Mouse (Mus musculus) liver, embryonic 14.5 days (tissue): Measurements from ENCODE around the gene Arrdc5. TPM values are rescaled to one million over a fixed set of nuclear protein-coding genes. Genes with fewer than 3 reads are reported as not detected.

Source experiments
- ATAC-seq: fragments of 200-750 bp; cut with Nextera tagmentation; 2 replicates; pipeline ENCODE4 v1.8.0; 2017; ENCODE audit warnings: moderate number of reproducible peaks, mild to moderate bottlenecking, moderate library complexity; ENCODE audit not compliant: insufficient read depth
- DNase-seq, 3 experiments: peaks; one replicate each; pipeline ENCODE4 v3.0.0-alpha.2; 2012 to 2013; ENCODE audit warnings: low read depth in 3 of 3, low spot score in 3 of 3
- H3K27ac ChIP-seq: fragments of 300-500 bp; sonication (generic); 2 replicates; pipeline ENCODE4 v1.5.1; 2014; ENCODE audit warnings: moderate library complexity, mild to moderate bottlenecking, control low read depth, inconsistent platforms
- H3K27me3 ChIP-seq: fragments of 300-500 bp; sonication (generic); 2 replicates; pipeline ENCODE4 v1.6.1; 2014; ENCODE audit warnings: mild to moderate bottlenecking, low read length, moderate library complexity; ENCODE audit not compliant: control insufficient read depth, insufficient read depth
- H3K36me3 ChIP-seq: fragments of 300-500 bp; sonication (generic); replicated peaks from 2 replicates; pipeline ENCODE4 v1.6.1; 2014; ENCODE audit warnings: low read depth; ENCODE audit not compliant: control insufficient read depth, insufficient read depth
- H3K4me1 ChIP-seq, 2 experiments: fragments of 200-500 bp in 1 of 2; fragments of 300-500 bp in 1 of 2; sonication (generic) in 1 of 2; replicated peaks; 2 replicates each; pipeline ENCODE4 v1.6.1; 2012 to 2014; ENCODE audit warnings: antibody characterized with exemption in 1 of 2, inconsistent platforms in 1 of 2, low read length in 1 of 2; ENCODE audit not compliant: control insufficient read depth in 2 of 2, insufficient read depth in 2 of 2
- H3K4me2 ChIP-seq: fragments of 300-500 bp; sonication (generic); 2 replicates; pipeline ENCODE4 v1.6.1; 2014; ENCODE audit warnings: low read depth, mild to moderate bottlenecking, control low read depth, moderate library complexity
- H3K4me3 ChIP-seq, 2 experiments: fragments of 200-500 bp in 1 of 2; fragments of 300-500 bp in 1 of 2; sonication (generic) in 1 of 2; 2 replicates each; pipeline ENCODE4 v1.5.1; 2012 to 2014; ENCODE audit warnings: low read depth in 2 of 2, low read length in 2 of 2, mild to moderate bottlenecking in 2 of 2, control low read depth in 1 of 2, inconsistent platforms in 1 of 2, moderate library complexity in 1 of 2; ENCODE audit not compliant: insufficient read depth in 1 of 2
- H3K9ac ChIP-seq: fragments of 300-500 bp; sonication (generic); replicated peaks from 2 replicates; pipeline ENCODE4 v1.6.1; 2014; ENCODE audit warnings: mild to moderate bottlenecking, control low read depth, moderate library complexity
- H3K9me3 ChIP-seq: fragments of 300-500 bp; sonication (generic); 2 replicates; pipeline ENCODE4 v1.6.1; 2016; ENCODE audit warnings: low read length, mixed read lengths; ENCODE audit not compliant: control insufficient read depth
- CTCF ChIP-seq: IDR thresholded peaks from 2 replicates; pipeline ENCODE4 v1.5.1; 2016; ENCODE audit warnings: antibody characterized with exemption, low read depth, control low read depth
- EP300 ChIP-seq: IDR thresholded peaks from 2 replicates; pipeline ENCODE4 v1.6.1; 2016; ENCODE audit warnings: antibody characterized with exemption, low read depth
- WGBS: fragments of 180-500 bp; shearing (Covaris S2); extraction: QIAGEN DNeasy Blood & Tissue Kit; methylation state at CpG from one replicate; pipeline ENCODE4 v1.1.7; 2014; ENCODE audit not compliant: insufficient replicate concordance; 5-methylcytosine and 5-hydroxymethylcytosine counted together
- polyA plus RNA-seq, 2 experiments: library from polyadenylated mRNA; depleted of rRNA in 1 of 2; stranded (reverse) in 1 of 2; unstranded in 1 of 2; fragments of >200 nt; fragmentation: Nextera tagmentation in 1 of 2; extraction: Ambion mirVana in 1 of 2; gene quantifications; 2 replicates each; pipeline versions ENCODE4 v1.2.1 to v1.2.3; 2012 to 2014

Arrdc5 gene
- polyA plus RNA-seq, 2 experiments, result not detected

DNA sequence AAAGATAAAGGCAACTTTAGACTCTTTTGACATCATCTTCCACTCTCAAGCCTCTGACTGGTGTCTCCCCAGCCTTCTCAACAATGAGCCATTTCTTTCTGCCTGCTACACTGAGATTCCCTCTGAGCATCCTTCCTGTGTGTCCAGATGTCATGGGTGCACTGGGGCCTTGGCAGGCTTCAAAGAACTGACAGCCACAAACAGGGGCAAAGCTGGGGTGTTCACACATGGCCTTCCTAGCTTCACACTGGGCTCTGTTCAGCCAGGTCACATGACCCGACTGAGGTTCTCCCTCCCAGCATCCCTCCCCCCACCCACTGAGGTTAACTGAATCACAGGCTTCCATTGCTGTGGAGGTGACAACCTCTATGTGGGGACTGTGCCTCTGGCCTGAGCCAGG, 3.9 kb downstream of the Arrdc5 start:
- 31% methylated on average over 1 of the region's 1 CpGs for whole genome bisulfite sequencing
- ATAC-seq, result no peak
- H3K4me2 ChIP-seq, result no peak overlapping the region

DNA sequence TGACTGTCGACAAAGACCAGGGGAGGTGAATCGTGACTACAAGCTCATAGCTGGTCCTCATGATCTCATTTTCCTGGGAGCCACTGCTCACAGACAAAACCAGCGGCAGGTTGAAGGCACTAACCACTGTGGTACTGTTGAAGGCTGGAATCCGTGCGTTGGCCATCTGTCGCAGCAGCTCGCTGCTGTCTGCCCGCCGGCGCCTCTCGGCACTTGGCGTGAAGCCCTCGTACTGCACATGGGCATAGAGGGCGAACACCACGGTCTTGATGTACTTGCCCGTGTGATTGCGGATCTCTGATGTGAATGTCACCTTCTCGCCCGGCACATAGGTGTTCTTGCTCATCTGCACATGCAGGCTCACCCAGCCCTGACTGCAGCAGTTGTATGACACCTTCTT, 5.8 kb downstream of the Arrdc5 start:
- Histone ChIP-seq H3K27ac (no peak overlapping the region), H3K4me2 (no peak overlapping the region), H3K9ac (no peak overlapping the region), H3K4me3 (no peak overlapping the region), H3K4me1 (peaks cover 15 to 23% of the 10 kb centered on the region in 2 experiments), H3K27me3 (no peaks in the 10 kb centered on the region; the same call in 1 of the 2 replicates), H3K9me3 (no peaks in the 10 kb centered on the region), H3K36me3 (no peaks in the 10 kb centered on the region)
- WGBS, result 84% methylated on average over 19 of the region's 19 CpGs
- no peak for DNase-seq
- no peak for ATAC-seq
- TF ChIP-seq EP300, result no peak
- no peak for TF ChIP-seq CTCF

More for the DNA sequence above, 3.9 kb downstream of the Arrdc5 start:
- Histone ChIP-seq H3K9me3 (no peaks in the 10 kb centered on the region), H3K4me1 (peaks cover 4 to 6% of the 10 kb centered on the region in 2 experiments; a peak in 3 of 4 replicates), H3K36me3 (no peaks in the 10 kb centered on the region), H3K4me3 (no peak overlapping the region), H3K9ac (no peak overlapping the region), H3K27ac (no peak overlapping the region), H3K27me3 (no peaks in the 10 kb centered on the region; the same call in 1 of the 2 replicates)
- TF ChIP-seq CTCF (no peak), EP300 (no peak)
- DNase-seq, result no peak

DNA sequence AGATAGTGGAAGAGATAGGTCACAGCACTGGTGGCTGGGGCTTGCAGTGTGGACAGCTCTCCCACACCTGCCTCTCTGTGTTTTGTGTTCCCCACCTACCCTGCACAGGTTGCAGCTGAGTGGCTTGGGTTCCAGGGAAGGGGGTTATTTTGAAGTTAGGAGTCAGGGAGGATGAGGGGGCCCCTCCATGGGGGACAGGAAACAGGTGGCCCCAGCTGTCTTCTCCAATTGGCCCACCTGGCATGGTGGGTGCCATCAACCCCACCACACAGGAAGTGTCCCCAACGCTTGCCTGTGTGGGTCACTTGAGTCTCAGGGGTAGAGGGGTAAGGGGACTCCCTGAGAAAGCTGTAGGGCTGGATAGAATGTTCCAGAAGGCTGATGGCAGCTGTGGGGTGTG, 6.8 kb downstream of the Arrdc5 start:
- Histone ChIP-seq H3K36me3 (no peaks in the 10 kb centered on the region), H3K27ac (no peak overlapping the region), H3K4me2 (no peak overlapping the region), H3K4me3 (no peak overlapping the region), H3K27me3 (no peaks in the 10 kb centered on the region; the same call in 1 of the 2 replicates), H3K4me1 (peaks cover 25 to 32% of the 10 kb centered on the region in 2 experiments), H3K9ac (no peak overlapping the region), H3K9me3 (no peaks in the 10 kb centered on the region)
- no peak for ATAC-seq
- no peak for DNase-seq
- WGBS, result 15% methylated on average over 1 of the region's 1 CpGs
- no peak for TF ChIP-seq CTCF
- TF ChIP-seq EP300, result no peak

DNA sequence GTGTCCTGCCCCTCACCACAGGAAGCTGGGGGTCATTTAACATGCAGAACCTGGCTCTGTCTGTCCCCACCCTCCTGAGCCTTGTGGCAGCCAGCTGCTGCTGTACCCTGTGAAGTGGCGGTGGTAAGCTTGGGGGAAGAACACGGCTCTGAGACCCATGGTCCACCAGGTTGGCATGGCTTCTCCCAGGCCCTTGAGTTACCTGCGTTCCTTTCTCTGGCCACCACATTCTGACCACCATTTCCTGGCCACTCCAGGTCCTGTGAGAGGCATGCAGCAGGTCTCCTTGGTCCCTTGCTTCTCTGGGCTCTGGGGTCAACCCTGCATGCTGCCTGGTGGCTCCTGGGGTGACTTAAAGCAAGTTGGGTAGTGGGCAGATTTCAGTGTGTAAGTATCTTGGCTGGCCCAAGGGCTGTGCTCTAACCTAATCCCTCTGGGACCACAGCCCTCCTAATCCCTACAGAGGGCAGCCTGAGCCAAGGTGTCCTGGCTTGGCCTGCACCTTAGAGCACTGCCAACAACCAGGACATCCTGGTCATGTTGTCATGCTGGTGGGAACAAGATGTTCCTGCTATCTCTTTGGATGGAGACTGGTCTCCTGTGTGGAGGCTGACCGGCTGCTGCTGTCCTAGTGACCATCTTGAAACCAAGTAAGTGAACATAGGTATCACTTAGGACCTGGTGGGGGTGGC, 7.4 kb downstream of the Arrdc5 start, which contains the start of gene Plin3:
TSS of gene Plin3 (minus strand) at position 343 of the 692 bp plus-strand sequence.
- DNase-seq (no peak), ATAC-seq (no peak)
- H3K36me3 ChIP-seq, result no peaks in the 10 kb centered on the region
- WGBS, result 74% methylated on average over 4 of the region's 4 CpGs
- H3K4me1 ChIP-seq, result peaks cover 30 to 38% of the 10 kb centered on the region in 2 experiments
- no peaks in the 10 kb centered on the region; the same call in 1 of the 2 replicates for H3K27me3 ChIP-seq
- TF ChIP-seq CTCF (no peak), EP300 (no peak)
- no peaks in the 10 kb centered on the region for H3K9me3 ChIP-seq
- H3K4me3 ChIP-seq, result no peak within 1 kb of the TSS
- H3K4me2 ChIP-seq, result peak within 1 kb of the TSS; percentile 69
- H3K27ac ChIP-seq, result no peak within 1 kb of the TSS; the same call in 1 of the 2 replicates
- H3K9ac ChIP-seq, result peak within 1 kb of the TSS; percentile 41

DNA sequence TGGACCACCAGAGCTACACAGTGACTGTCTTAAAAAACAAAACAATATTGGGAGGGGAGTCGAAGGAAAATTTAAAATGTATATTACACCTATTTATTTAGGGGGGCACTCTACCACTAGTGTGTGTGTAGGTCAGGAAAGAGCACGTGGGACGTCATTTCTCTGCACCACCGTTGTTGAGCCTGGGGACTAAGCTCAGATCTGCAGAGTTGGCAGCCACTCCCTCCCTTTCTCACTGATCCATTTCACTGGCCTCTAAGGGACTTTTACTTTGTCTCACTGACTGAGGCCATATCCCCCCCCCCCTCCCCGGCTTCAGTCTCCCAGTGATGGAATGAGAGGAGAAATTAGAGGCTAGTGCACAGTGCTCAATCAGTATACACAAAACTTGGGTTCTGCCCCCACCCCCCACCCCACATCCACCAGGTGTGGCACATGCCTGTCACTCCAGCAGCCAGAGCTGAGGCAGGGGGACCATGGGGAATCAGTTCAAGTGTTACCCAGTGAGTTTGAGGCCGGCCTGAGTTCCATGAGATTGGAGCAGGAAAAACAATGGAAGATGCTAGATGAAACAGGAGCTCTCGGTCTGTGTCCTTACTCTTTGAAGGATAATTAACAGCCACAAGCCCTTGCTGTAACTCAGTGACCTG, 8.1 kb downstream of the Arrdc5 start:
- Histone ChIP-seq H3K27ac (peak overlapping the region; percentile 72), H3K4me2 (peak overlapping the region; percentile 69), H3K9me3 (no peaks in the 10 kb centered on the region), H3K36me3 (no peaks in the 10 kb centered on the region), H3K4me1 (peaks cover 37 to 43% of the 10 kb centered on the region in 2 experiments), H3K27me3 (no peaks in the 10 kb centered on the region), H3K4me3 (no peak overlapping the region), H3K9ac (peak overlapping the region; percentile 41)
- no peak for ATAC-seq
- DNase-seq, result no peak
- WGBS, result 78% methylated on average over 7 of the region's 7 CpGs
- no peak for TF ChIP-seq EP300
- no peak for TF ChIP-seq CTCF
